Mouse (Mus musculus): ENCODE results near the gene Spock3.

GRCm38 (mm10) chr8:63397659-63398058 is 446.9 kb downstream of the Spock3 start:
- TF ChIP-seq CTCF (IDR thresholded peaks at IDR 0.05; ENCODE audit: control insufficient read depth, insufficient read depth, insufficient replicate concordance, low read depth, low read length), result no peak
- no peak for TF ChIP-seq POLR2A (IDR thresholded peaks at IDR 0.05; ENCODE audit: control insufficient read depth, low read depth, low read length)

All from testis, adult 2 months (tissue).